Mouse (Mus musculus) midbrain, embryonic 12.5 days (tissue): ENCODE measurements at regions not wholly inside any gene's neighbourhood (a gene's known extent, or its start where the extent isn't known, plus 50 kb on each side); places are given as distances from the start of the nearest gene placed in this dataset.
"Not testable (repeated sequence)": the region's sequence is repeated elsewhere in the genome, so short reads cannot be mapped to it uniquely, and the experiment has no call there.

Source experiments
- ATAC-seq: fragments of 200-750 bp; cut with Nextera tagmentation; 2 replicates; pipeline ENCODE4 v1.8.0; 2017; ENCODE audit warnings: low read depth, moderate TSS enrichment, moderate library complexity; ENCODE audit not compliant: low FRiP score
- H3K27ac ChIP-seq: fragments of 300-500 bp; sonication (generic); replicated peaks from 2 replicates; pipeline ENCODE4 v1.5.1; 2016; ENCODE audit warnings: mild to moderate bottlenecking
- H3K27me3 ChIP-seq: fragments of 300-500 bp; sonication (generic); 2 replicates; pipeline ENCODE4 v1.6.1; 2016; ENCODE audit warnings: mild to moderate bottlenecking
- H3K36me3 ChIP-seq: fragments of 300-500 bp; sonication (generic); 2 replicates; pipeline ENCODE4 v1.6.1; 2016
- H3K4me1 ChIP-seq: fragments of 300-500 bp; sonication (generic); 2 replicates; pipeline ENCODE4 v1.6.1; 2016
- H3K4me2 ChIP-seq: fragments of 300-500 bp; sonication (generic); replicated peaks from 2 replicates; pipeline ENCODE4 v1.6.1; 2016; ENCODE audit warnings: mild to moderate bottlenecking, moderate library complexity
- H3K4me3 ChIP-seq: fragments of 300-500 bp; sonication (generic); 2 replicates; pipeline ENCODE4 v1.5.1; 2016; ENCODE audit warnings: mild to moderate bottlenecking
- H3K9ac ChIP-seq: fragments of 300-500 bp; sonication (generic); replicated peaks from 2 replicates; pipeline ENCODE4 v1.6.1; 2016; ENCODE audit warnings: mild to moderate bottlenecking, moderate library complexity
- H3K9me3 ChIP-seq: fragments of 300-500 bp; sonication (generic); 2 replicates; pipeline ENCODE4 v1.6.1; 2016; ENCODE audit warnings: mild to moderate bottlenecking
- whole genome bisulfite sequencing: fragments of 180-500 bp; shearing (Covaris S2); methylation state at CpG from one replicate; pipeline ENCODE4 v1.1.7; 2016; 5-methylcytosine and 5-hydroxymethylcytosine counted together

DNA sequence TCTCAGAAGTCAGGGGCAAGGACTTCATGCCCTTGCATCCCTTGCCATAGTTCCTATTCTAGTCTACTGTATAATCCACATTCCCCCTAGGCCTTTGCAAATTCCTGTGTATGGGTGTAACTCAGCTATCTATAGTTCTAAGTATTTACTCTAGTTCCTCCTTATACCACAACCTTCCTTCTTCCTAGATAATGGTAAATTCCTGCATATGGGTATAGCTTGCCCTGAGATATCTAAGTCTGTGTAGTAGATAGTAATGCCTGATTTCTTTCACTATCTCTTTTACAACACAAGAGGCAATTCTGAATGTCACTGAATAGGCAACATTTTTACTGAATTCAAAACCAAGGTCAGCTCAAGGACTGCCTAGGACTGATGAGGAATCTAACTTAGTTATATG is 1000.2 kb downstream of the Kcnt2 start:
- H3K9ac ChIP-seq, ATAC-seq, H3K4me2 ChIP-seq, H3K9me3 ChIP-seq, H3K27me3 ChIP-seq, H3K4me3 ChIP-seq, H3K36me3 ChIP-seq, H3K27ac ChIP-seq, H3K4me1 ChIP-seq: not testable (repeated sequence)

DNA sequence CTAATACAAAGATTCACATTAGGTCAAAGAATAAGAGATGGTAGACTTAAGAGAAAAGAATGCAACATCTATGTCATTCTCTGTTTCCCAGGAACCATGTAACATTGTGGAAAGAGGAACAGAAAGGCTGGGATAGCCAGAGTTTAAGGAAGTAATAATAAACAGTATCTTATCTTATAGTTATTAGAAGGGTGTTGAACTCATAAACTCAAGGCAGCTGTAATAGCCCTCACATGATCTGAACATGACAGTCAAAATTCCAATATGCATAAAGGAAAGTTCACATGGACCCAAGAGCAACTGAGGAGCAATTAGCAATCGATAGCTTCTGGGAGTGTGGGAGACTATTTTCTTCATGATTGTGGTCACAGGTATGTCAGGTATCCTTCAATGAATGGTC is 1028.8 kb downstream of the Kcnt2 start:
- 86% methylated on average over 1 of the region's 1 CpGs for WGBS
- no peak overlapping the region for H3K27ac ChIP-seq
- no peaks in the 10 kb centered on the region for H3K36me3 ChIP-seq
- no peak overlapping the region for H3K9ac ChIP-seq
- no peak for ATAC-seq
- H3K4me1 ChIP-seq: no peaks in the 10 kb centered on the region
- no peak overlapping the region for H3K4me3 ChIP-seq
- no peaks in the 10 kb centered on the region for H3K27me3 ChIP-seq
- no peaks in the 10 kb centered on the region for H3K9me3 ChIP-seq
- H3K4me2 ChIP-seq: no peak overlapping the region

DNA sequence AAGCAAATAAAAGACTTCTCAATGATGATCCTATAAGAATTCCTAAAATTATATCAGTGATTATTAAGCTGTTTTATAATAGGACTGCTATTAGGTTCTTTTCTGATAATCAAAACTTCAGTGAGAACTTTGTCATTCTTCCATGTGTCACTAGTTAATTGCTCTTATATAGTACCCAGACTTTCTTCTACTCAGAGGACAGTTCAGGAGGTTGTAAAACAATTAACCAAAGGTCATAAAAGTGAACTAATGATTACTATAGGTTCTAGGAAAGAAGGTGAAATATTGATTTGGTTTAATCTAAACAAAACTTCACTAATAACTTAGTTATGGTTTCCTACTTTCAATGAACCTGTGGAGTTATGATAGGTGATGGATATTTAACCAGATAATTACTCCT is 1035.6 kb downstream of the Kcnt2 start:
- H3K4me1 ChIP-seq: no peaks in the 10 kb centered on the region
- H3K4me3 ChIP-seq: no peak overlapping the region
- H3K36me3 ChIP-seq: no peaks in the 10 kb centered on the region
- no peak overlapping the region for H3K4me2 ChIP-seq
- no peak overlapping the region for H3K27ac ChIP-seq
- H3K9ac ChIP-seq: no peak overlapping the region
- no peaks in the 10 kb centered on the region for H3K27me3 ChIP-seq
- no peak for ATAC-seq
- H3K9me3 ChIP-seq: no peaks in the 10 kb centered on the region

DNA sequence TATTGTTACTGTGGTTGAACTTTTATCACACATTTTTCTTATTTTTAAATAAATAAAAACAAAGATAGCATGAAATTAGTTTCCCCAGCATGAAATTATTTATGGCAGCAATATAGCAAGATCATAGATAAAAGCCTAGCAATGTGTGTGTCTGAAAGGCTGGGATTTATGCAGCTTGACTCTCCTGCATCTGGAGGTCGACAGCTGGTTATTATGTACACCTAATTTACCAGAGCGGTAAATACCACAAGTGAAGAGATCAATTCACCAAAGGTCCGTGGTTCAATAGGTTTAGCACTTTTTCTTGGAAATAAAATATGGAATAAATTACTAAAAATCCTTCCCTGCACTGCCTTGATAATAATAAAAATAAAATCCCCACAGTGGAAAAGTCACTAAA is 1077.0 kb downstream of the Kcnt2 start:
- H3K9me3 ChIP-seq: no peaks in the 10 kb centered on the region
- H3K27ac ChIP-seq: no peak overlapping the region
- no peak overlapping the region for H3K4me2 ChIP-seq
- 36% methylated on average over 3 of the region's 3 CpGs for WGBS
- no peak for ATAC-seq
- H3K9ac ChIP-seq: no peak overlapping the region
- no peaks in the 10 kb centered on the region for H3K4me1 ChIP-seq
- no peaks in the 10 kb centered on the region for H3K36me3 ChIP-seq
- no peak overlapping the region for H3K4me3 ChIP-seq
- H3K27me3 ChIP-seq: no peaks in the 10 kb centered on the region

DNA sequence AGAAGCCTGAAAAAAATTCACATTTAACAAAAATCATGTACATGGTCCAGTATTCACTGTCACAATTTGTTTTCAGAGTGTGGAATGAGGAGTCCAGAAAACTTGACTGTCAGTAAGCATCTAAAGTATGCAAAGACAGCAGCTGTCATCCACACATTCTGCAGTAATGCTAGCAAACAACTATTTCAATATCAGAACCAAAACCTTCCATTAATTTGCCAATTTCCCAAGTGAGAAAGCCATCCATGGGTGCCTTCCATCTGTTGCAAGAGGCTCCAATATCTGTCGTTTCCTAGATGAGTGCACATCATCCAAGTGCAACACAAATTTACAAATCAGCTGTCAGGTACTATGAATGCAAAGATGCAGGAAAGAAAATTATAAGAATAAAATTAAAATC is 1092.1 kb downstream of the Kcnt2 start:
- no peak overlapping the region for H3K27ac ChIP-seq
- WGBS: 76% methylated on average over 1 of the region's 1 CpGs
- no peak for ATAC-seq
- H3K4me1 ChIP-seq: no peaks in the 10 kb centered on the region
- H3K4me3 ChIP-seq: no peak overlapping the region
- H3K36me3 ChIP-seq: no peaks in the 10 kb centered on the region
- no peaks in the 10 kb centered on the region for H3K27me3 ChIP-seq
- no peak overlapping the region for H3K4me2 ChIP-seq
- no peak overlapping the region for H3K9ac ChIP-seq
- no peaks in the 10 kb centered on the region for H3K9me3 ChIP-seq

DNA sequence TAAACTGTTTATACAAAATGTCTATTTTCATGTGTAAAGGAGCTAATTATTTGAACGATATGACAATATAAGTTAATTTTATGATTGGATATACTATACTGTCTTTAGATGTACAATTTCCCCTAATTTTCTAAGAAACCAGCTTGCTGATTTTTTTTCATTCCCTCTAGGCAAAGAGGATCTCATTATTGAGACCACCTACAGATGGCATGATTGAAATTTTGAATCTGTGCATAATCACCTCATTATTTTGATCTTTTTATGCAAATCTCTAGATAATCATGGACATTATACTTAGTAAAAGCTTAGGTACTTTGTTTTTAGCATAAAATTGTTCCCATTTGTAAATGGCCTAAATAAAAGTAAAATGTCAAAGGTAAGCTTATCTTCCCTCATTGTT is 1123.5 kb downstream of the Kcnt2 start:
- no peak overlapping the region for H3K9ac ChIP-seq
- ATAC-seq: peak; percentile 49; the same call in 1 of the 2 replicates
- H3K27ac ChIP-seq: no peak overlapping the region
- no peaks in the 10 kb centered on the region for H3K36me3 ChIP-seq
- H3K4me2 ChIP-seq: no peak overlapping the region
- no peaks in the 10 kb centered on the region for H3K4me1 ChIP-seq
- H3K9me3 ChIP-seq: no peaks in the 10 kb centered on the region
- 72% methylated on average over 1 of the region's 1 CpGs for WGBS
- no peak overlapping the region for H3K4me3 ChIP-seq
- no peaks in the 10 kb centered on the region for H3K27me3 ChIP-seq

DNA sequence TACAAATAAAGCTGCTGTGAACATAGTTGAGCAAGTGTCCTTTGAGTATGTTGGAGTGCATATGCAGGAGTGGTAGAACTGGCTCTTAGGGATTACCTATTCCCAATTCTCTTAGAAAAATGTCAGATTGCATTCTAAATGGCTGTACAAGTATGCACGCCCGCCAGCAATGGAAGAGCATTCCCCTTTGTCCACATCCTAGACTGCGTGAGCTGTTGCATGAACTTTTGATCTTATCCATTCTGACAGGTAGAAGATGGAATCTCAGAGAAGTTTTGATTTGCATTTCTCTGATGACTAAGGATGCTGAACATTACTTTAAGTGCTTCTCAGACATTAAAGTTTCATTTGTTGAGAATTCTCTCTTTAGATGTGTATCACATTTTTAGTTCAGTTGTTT is 1130.0 kb downstream of the Kcnt2 start:
- Histone ChIP-seq H3K4me2 (no peak overlapping the region), H3K4me3 (no peak overlapping the region), H3K36me3 (no peaks in the 10 kb centered on the region), H3K27me3 (no peaks in the 10 kb centered on the region), H3K9ac (no peak overlapping the region), H3K4me1 (no peaks in the 10 kb centered on the region), H3K9me3 (no peaks in the 10 kb centered on the region), H3K27ac (no peak overlapping the region)
- WGBS: 94% methylated on average over 3 of the region's 3 CpGs
- no peak for ATAC-seq

DNA sequence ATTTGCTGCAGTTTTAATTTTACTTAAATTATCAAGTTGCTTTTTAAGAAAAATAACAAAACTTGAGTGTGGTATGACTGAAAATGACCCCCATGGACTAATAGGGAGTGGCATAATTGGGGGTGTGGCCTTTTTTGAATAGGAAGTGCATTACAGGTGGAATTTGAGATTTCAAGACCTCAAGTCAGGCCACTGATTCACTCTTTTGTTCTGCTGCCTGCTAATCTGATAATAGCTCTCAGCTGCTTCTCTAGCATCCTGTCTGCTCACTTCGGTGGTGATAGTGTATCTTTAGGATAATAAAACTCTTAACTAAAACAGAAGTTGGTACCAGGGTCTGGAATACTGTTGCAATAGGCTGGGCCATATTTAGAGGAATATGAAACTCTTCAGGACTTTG is 1155.4 kb downstream of the Kcnt2 start:
- Histone ChIP-seq H3K4me1 (no peaks in the 10 kb centered on the region), H3K9ac (no peak overlapping the region), H3K4me3 (no peak overlapping the region), H3K4me2 (no peak overlapping the region), H3K27ac (no peak overlapping the region), H3K9me3 (no peaks in the 10 kb centered on the region), H3K36me3 (no peaks in the 10 kb centered on the region), H3K27me3 (no peaks in the 10 kb centered on the region)
- no peak for ATAC-seq
- WGBS: 33% methylated on average over 1 of the region's 1 CpGs

DNA sequence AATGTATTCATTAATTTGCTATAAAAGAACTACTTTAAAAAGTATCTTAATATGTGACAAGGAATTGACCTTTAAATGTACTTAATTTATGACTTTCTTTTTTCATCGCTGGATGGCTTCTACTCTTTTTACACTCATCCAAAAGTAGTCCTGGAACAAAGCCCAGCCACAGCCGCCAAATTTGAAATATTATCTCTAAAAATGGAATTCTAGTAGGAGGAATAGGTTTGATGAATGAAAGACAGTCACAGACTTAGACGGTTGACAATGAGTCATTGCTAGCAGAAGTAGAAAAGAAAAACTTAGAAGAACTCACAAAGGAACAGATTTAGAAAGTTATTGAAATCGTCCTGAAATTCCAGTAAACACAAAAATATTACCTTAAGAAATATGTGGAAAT is 1183.7 kb downstream of the Kcnt2 start:
- no peak overlapping the region for H3K27ac ChIP-seq
- no peaks in the 10 kb centered on the region for H3K4me1 ChIP-seq
- H3K36me3 ChIP-seq: no peaks in the 10 kb centered on the region
- no peak for ATAC-seq
- no peak overlapping the region for H3K9ac ChIP-seq
- H3K27me3 ChIP-seq: no peaks in the 10 kb centered on the region
- no peaks in the 10 kb centered on the region for H3K9me3 ChIP-seq
- H3K4me3 ChIP-seq: no peak overlapping the region
- no peak overlapping the region for H3K4me2 ChIP-seq
- WGBS: 76% methylated on average over 4 of the region's 4 CpGs

DNA sequence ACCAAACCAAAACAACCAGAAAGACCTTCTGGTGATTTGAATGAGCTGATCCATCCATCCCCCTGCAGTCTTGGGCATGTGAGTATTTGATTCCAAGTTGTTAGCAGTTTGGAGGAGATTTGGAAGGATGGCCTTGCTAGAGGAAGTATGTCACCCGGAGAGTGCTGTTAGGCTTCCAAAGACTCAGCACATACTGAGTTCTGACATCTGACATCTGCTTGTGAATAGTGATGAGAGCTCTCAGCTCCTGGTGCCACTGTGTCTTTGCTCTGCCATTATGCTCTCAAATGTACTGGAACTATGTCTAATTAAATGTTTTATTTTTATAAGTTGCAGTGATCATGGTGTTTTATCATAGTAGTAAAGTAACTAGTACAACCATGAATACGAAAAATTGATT is 1184.2 kb downstream of the Kcnt2 start:
- Histone ChIP-seq H3K36me3 (no peaks in the 10 kb centered on the region), H3K4me1 (no peaks in the 10 kb centered on the region), H3K4me3 (no peak overlapping the region), H3K9me3 (no peaks in the 10 kb centered on the region), H3K27me3 (no peaks in the 10 kb centered on the region), H3K27ac (no peak overlapping the region), H3K4me2 (no peak overlapping the region), H3K9ac (no peak overlapping the region)
- WGBS: 85% methylated on average over 2 of the region's 2 CpGs
- ATAC-seq: no peak

DNA sequence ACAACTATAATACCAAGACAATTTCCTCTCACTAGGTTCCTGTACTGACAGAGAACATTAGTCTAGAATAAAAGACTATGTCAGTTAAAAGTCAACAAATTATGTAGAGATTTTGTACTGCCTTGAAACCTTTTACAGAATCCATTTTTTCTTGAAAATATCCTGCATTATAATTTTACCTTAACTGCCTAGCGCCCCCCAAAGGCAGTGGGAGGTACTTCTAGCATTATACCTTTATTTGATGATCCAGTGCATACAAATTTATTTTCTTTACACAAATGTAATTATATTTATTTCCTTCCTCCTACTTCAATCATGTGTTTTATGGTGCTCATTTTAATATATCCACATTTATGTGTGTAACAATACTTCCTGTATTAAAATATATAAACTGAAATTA is 1189.5 kb downstream of the Kcnt2 start:
- no peak for ATAC-seq
- 5% methylated on average over 1 of the region's 1 CpGs for WGBS

DNA sequence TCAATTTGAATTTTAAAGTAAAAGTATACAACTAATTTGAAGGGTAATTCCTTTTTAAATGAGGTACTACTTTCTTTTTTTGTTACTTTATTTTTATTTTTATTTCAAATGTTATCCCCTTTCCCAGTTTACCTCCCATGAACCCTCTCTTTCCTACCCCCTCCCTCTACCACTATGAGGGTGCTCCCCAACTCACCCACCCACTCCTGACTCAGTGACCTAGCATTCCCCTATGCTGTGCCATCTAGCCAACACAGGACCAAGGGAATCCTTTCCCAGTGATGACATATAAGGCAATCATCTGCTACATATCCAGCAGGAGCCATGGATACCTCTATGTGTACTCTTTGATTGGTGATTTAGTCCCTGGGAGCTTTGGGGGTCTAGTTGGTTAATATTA is 1194.3 kb downstream of the Kcnt2 start:
- no peak overlapping the region for H3K4me2 ChIP-seq
- no peaks in the 10 kb centered on the region for H3K36me3 ChIP-seq
- H3K9me3 ChIP-seq: no peaks in the 10 kb centered on the region
- H3K27me3 ChIP-seq: no peaks in the 10 kb centered on the region
- ATAC-seq: peak; percentile 65; the same call in 1 of the 2 replicates
- H3K9ac ChIP-seq: no peak overlapping the region
- H3K4me3 ChIP-seq: no peak overlapping the region
- no peaks in the 10 kb centered on the region for H3K4me1 ChIP-seq
- no peak overlapping the region for H3K27ac ChIP-seq

More for the DNA sequence above, 1189.5 kb downstream of the Kcnt2 start:
- H3K9ac ChIP-seq: no peak overlapping the region
- no peaks in the 10 kb centered on the region for H3K4me1 ChIP-seq
- H3K36me3 ChIP-seq: no peaks in the 10 kb centered on the region
- H3K27me3 ChIP-seq: no peaks in the 10 kb centered on the region
- H3K9me3 ChIP-seq: no peaks in the 10 kb centered on the region
- H3K4me2 ChIP-seq: no peak overlapping the region
- no peak overlapping the region for H3K4me3 ChIP-seq
- H3K27ac ChIP-seq: no peak overlapping the region

DNA sequence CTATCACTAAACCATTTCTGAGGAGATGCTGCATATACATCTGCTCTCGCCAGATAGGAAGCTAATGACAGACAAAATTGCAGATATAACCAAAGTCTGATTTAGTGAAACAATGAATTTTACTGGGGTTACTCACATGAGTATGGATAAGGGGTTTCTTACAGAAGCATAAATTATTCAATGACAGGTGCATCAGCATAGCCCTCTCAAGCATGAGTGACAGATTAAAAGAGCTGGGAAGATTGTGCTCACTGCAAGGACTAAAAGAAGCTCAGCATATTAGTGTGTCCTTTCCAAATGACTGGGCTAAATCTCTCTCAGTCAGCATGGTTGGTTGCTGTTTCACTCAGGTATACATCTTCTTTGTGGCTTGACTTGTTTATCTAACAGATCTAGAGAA is 1205.0 kb downstream of the Kcnt2 start:
- no peak overlapping the region for H3K4me3 ChIP-seq
- no peaks in the 10 kb centered on the region for H3K4me1 ChIP-seq
- ATAC-seq: no peak
- no peaks in the 10 kb centered on the region for H3K27me3 ChIP-seq
- no peak overlapping the region for H3K4me2 ChIP-seq
- H3K9me3 ChIP-seq: no peaks in the 10 kb centered on the region
- H3K9ac ChIP-seq: no peak overlapping the region
- H3K27ac ChIP-seq: no peak overlapping the region
- WGBS: 92% methylated on average over 1 of the region's 1 CpGs
- no peaks in the 10 kb centered on the region for H3K36me3 ChIP-seq

DNA sequence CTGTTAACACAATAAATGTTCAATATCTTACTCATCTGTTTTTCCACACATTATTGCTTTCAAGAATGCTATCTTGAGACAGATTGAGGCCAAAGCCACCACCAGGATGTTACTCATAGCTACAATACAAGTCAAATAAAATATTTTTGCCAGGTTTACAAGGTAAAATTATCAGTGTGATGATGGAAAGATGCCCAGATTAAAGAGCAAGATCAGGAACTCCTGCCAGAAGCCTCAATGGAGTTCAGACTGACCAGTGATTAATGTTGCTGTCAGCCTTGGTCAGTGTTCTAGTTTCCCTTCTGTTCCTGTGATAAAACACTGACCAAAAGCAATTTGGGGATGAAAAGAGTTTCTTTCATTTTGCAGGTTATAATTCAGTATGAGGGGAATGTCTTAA is 1218.6 kb downstream of the Kcnt2 start:
- no peak for ATAC-seq
- Histone ChIP-seq H3K36me3 (no peaks in the 10 kb centered on the region), H3K9me3 (no peaks in the 10 kb centered on the region)

More for the DNA sequence above, 1218.6 kb downstream of the Kcnt2 start:
- Histone ChIP-seq H3K4me2 (no peak overlapping the region), H3K4me1 (no peaks in the 10 kb centered on the region), H3K9ac (no peak overlapping the region), H3K27ac (no peak overlapping the region), H3K27me3 (no peaks in the 10 kb centered on the region), H3K4me3 (no peak overlapping the region)
